Mouse (Mus musculus) embryonic facial prominence, embryonic 11.5 days (tissue): ENCODE measurements around the gene Igsf11. TPM values are rescaled to one million over a fixed set of nuclear protein-coding genes. Genes with fewer than 3 reads are reported as not detected.

Experiments
- ATAC-seq: fragments of 200-750 bp; cut with Nextera tagmentation; replicated peaks from 2 replicates; pipeline ENCODE4 v1.8.0; 2017; ENCODE audit warnings: low read depth; ENCODE audit not compliant: insufficient number of reproducible peaks, low FRiP score, low TSS enrichment
- DNase-seq: peaks from one replicate; pipeline ENCODE4 v3.0.0-alpha.2; 2015; ENCODE audit warnings: low spot score
- H3K27ac ChIP-seq: fragments of 300-500 bp; sonication (generic); replicated peaks from 2 replicates; pipeline ENCODE4 v1.5.1; 2014; ENCODE audit warnings: mild to moderate bottlenecking, low read depth, low read length, control low read depth
- H3K27me3 ChIP-seq: fragments of 300-500 bp; sonication (generic); 2 replicates; pipeline ENCODE4 v1.6.1; 2014; ENCODE audit warnings: mild to moderate bottlenecking, low read length, moderate library complexity, mixed read lengths; ENCODE audit not compliant: control insufficient read depth, insufficient read depth
- H3K36me3 ChIP-seq: fragments of 300-500 bp; sonication (generic); replicated peaks from 2 replicates; pipeline ENCODE4 v1.6.1; 2014; ENCODE audit warnings: low read depth, mild to moderate bottlenecking, low read length, moderate library complexity, mixed read lengths; ENCODE audit not compliant: control insufficient read depth, insufficient read depth
- H3K4me1 ChIP-seq: fragments of 300-500 bp; sonication (generic); 2 replicates; pipeline ENCODE4 v1.6.1; 2014; ENCODE audit warnings: low read length, mixed read lengths; ENCODE audit not compliant: control insufficient read depth, insufficient read depth
- H3K4me2 ChIP-seq: fragments of 300-500 bp; sonication (generic); 2 replicates; pipeline ENCODE4 v1.6.1; 2014; ENCODE audit warnings: low read depth, mild to moderate bottlenecking, control low read depth, low read length, moderate library complexity
- H3K4me3 ChIP-seq: fragments of 300-500 bp; sonication (generic); 2 replicates; pipeline ENCODE4 v1.5.1; 2014; ENCODE audit warnings: low read depth, low read length, control low read depth
- H3K9ac ChIP-seq: fragments of 300-500 bp; sonication (generic); replicated peaks from 2 replicates; pipeline ENCODE4 v1.6.1; 2014; ENCODE audit warnings: mild to moderate bottlenecking, control low read depth, low read length
- H3K9me3 ChIP-seq: fragments of 300-500 bp; sonication (generic); replicated peaks from 2 replicates; pipeline ENCODE4 v1.6.1; 2016; ENCODE audit warnings: mild to moderate bottlenecking, low read length, inconsistent platforms, mixed read lengths; ENCODE audit not compliant: control insufficient read depth
- WGBS: fragments of 180-500 bp; shearing (Covaris S2); extraction: QIAGEN DNeasy Blood & Tissue Kit; methylation state at CpG from one replicate; pipeline ENCODE4 v1.1.7; 2014; 5-methylcytosine and 5-hydroxymethylcytosine counted together
- polyA plus RNA-seq: library from polyadenylated mRNA; unstranded; fragments of >200 nt; fragmentation: Nextera tagmentation; extraction: Ambion mirVana; gene quantifications from 2 replicates; pipeline ENCODE4 v1.2.1, GENCODE M21; 2014

Gene Igsf11
- polyA plus RNA-seq, 1 experiment from 2014 or later: 0.49 TPM

DNA sequence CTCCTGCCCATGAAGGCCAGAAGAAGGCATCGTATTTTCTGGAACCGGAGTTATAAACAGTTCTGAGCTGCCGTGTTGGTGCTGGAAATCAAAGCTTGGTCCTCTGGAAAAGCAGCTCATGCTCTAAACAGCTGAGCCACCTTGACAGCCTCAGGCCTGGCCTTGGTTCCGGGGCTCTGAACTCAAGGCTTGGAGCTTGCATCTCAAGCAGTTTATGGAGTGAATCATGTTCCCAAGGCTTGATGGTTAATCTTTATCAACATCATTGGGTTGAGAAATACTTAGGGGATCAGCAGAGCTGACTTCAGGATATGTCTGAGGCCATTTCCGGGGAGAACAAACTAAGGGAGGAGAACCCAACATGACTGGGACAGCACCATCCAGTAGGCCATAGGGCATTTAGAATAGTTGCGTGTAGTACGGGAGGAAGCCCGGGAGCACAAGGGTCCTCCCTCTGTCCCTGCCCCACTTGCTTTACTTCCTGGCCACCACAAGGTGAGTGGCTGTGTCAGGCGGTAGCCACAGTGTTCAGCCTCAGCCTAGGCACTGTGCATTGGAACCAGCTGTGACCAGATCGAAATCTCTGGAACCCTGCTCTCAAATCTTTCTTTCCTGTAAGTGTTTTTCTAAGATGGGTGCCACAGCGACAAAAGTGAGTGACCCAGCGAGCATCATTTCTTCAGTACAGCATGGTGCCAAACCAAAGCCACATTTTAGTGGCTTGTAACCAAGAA is 23.7 kb downstream of the Igsf11 start:
- Histone ChIP-seq H3K27ac (no peak overlapping the region), H3K4me2 (no peak overlapping the region), H3K4me3 (no peak overlapping the region), H3K9me3 (no peaks in the 10 kb centered on the region), H3K9ac (no peak overlapping the region), H3K36me3 (no peaks in the 10 kb centered on the region), H3K27me3 (no peaks in the 10 kb centered on the region), H3K4me1 (no peaks in the 10 kb centered on the region)
- DNase-seq: no peak
- WGBS: 92% methylated on average over 12 of the region's 12 CpGs
- no peak for ATAC-seq

GRCm38 (mm10) chr16:38916885-38917284 is 24.4 kb downstream of the Igsf11 start:
- no peaks in the 10 kb centered on the region for H3K36me3 ChIP-seq
- no peak overlapping the region for H3K4me2 ChIP-seq
- H3K4me1 ChIP-seq: no peaks in the 10 kb centered on the region
- H3K9ac ChIP-seq: no peak overlapping the region
- no peak overlapping the region for H3K4me3 ChIP-seq
- no peak for DNase-seq
- H3K27ac ChIP-seq: no peak overlapping the region
- 90% methylated on average over 5 of the region's 5 CpGs for WGBS
- no peaks in the 10 kb centered on the region for H3K9me3 ChIP-seq
- no peak for ATAC-seq
- H3K27me3 ChIP-seq: no peaks in the 10 kb centered on the region

DNA sequence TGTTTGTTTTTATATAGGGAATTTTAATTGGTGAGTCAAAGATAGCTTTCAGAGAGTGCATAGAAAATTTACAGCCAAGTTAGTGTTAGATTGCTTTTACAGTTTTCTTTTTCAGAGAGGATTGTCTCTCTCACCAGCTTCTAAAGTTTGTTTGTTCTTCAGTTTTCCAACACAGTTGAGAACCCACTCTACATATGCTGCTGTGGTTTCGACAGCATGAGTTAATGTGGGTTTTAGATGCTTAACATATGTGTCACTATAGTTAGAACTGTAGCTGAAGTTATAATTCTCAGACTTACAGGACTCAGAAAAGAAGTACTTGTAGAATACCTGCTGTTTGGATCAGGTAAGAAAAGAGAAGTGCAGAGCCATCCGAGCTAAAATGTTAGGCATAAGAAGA is 25.6 kb downstream of the Igsf11 start:
- no peaks in the 10 kb centered on the region for H3K4me1 ChIP-seq
- H3K36me3 ChIP-seq: no peaks in the 10 kb centered on the region
- H3K4me2 ChIP-seq: no peak overlapping the region
- no peak overlapping the region for H3K27ac ChIP-seq
- no peaks in the 10 kb centered on the region for H3K9me3 ChIP-seq
- WGBS: 89% methylated on average over 2 of the region's 2 CpGs
- H3K9ac ChIP-seq: no peak overlapping the region
- no peak for DNase-seq
- no peak overlapping the region for H3K4me3 ChIP-seq
- no peaks in the 10 kb centered on the region for H3K27me3 ChIP-seq
- ATAC-seq: no peak

DNA sequence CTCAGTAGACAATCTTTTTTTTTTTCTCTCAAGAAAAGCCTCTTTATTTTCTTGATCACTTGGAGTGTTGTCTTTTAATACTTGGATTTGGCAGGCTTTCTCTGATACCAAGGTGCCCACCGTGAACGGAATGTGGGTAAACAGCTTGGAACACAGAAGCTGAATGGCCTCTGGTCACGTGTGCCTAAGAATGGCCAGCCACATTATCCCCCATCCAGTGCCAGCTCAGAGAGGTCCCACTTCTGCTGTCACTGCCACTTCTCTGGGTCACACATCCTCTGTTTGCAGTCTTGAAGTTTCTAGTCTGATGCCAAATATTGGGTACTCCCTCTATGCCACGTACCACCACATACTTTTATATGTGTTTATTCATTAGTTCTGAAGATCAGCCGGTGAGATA is 28.0 kb downstream of the Igsf11 start:
- WGBS: 90% methylated on average over 5 of the region's 5 CpGs
- no peak for DNase-seq

DNA sequence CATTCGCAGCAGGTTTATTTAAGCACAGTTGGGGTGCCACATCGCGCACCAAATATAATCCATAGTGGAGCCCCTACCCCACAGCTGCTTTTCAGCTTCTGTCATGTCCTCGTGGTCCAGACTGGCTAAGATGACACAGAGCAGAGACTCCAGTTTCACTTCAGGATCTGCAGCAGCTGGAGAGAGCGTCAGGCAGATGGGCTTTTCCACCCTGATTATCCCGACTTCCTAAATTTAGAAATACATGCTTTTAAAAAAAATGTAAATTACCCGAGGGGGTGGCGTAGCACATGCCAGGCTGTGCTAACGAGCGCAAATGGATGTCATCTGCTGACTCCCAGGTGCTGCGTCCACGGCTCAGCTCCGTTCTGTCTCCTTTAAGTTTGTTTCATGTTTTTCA is 32.5 kb downstream of the Igsf11 start:
- no peak overlapping the region for H3K27ac ChIP-seq
- no peaks in the 10 kb centered on the region for H3K36me3 ChIP-seq
- peak; percentile 35 for DNase-seq
- H3K4me3 ChIP-seq: no peak overlapping the region
- 0 out of 2 replicates have a peak overlapping the region, but pooled peaks have one; percentile 1 for H3K4me2 ChIP-seq
- WGBS: 47% methylated on average over 13 of the region's 13 CpGs
- H3K27me3 ChIP-seq: no peaks in the 10 kb centered on the region
- peak; percentile 48; the same call in 1 of the 2 replicates for ATAC-seq
- H3K9ac ChIP-seq: no peak overlapping the region
- no peaks in the 10 kb centered on the region for H3K4me1 ChIP-seq
- H3K9me3 ChIP-seq: no peaks in the 10 kb centered on the region

More for the DNA sequence above, 28.0 kb downstream of the Igsf11 start:
- Histone ChIP-seq H3K4me2 (no peak overlapping the region), H3K27ac (no peak overlapping the region), H3K4me3 (no peak overlapping the region), H3K9ac (no peak overlapping the region), H3K27me3 (no peaks in the 10 kb centered on the region), H3K4me1 (no peaks in the 10 kb centered on the region), H3K36me3 (no peaks in the 10 kb centered on the region), H3K9me3 (no peaks in the 10 kb centered on the region)
- ATAC-seq: no peak

- DNase-seq (no peak), ATAC-seq (no peak)
- Histone ChIP-seq H3K36me3 (no peaks in the 10 kb centered on the region), H3K27me3 (no peaks in the 10 kb centered on the region), H3K4me3 (no peak overlapping the region), H3K4me1 (no peaks in the 10 kb centered on the region), H3K27ac (no peak overlapping the region), H3K9ac (no peak overlapping the region), H3K4me2 (no peak overlapping the region), H3K9me3 (no peaks in the 10 kb centered on the region)
- WGBS: 70% methylated on average over 7 of the region's 7 CpGs
Observed at GRCm38 (mm10) chr16:38928760-38929159, 36.3 kb downstream of the Igsf11 start.

- H3K36me3 ChIP-seq: no peaks in the 10 kb centered on the region
- no peak overlapping the region for H3K9ac ChIP-seq
- DNase-seq (no peak), ATAC-seq (no peak)
- WGBS: 78% methylated on average over 6 of the region's 6 CpGs
- no peaks in the 10 kb centered on the region for H3K27me3 ChIP-seq
- no peaks in the 10 kb centered on the region for H3K4me1 ChIP-seq
- no peaks in the 10 kb centered on the region for H3K9me3 ChIP-seq
- no peak overlapping the region for H3K4me2 ChIP-seq
- H3K27ac ChIP-seq: no peak overlapping the region
- H3K4me3 ChIP-seq: no peak overlapping the region
Observed at GRCm38 (mm10) chr16:38931519-38931918, 39.0 kb downstream of the Igsf11 start.

DNA sequence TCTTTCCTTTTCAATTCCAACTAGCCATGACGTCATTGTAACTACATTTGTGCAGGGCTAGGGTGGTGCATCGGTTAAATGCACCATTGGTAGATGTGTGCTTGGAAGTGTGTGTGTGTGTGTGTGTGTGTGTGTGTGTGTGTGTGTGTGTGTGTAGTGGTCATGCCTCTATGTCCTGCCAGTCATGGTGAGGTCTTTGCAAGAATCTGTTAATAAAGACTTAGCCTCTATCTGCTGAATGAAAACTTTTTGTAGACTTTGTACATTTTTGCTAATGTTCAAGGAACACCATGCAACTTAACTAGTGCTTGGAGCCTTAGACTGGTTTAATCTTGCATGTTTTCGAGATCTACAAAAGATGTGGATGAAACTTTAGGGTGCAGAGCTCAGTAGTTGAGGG is 48.3 kb downstream of the Igsf11 start:
- H3K4me1 ChIP-seq: no peaks in the 10 kb centered on the region
- H3K9me3 ChIP-seq: no peaks in the 10 kb centered on the region
- no peak overlapping the region for H3K27ac ChIP-seq
- no peak overlapping the region for H3K4me2 ChIP-seq
- ATAC-seq (no peak), DNase-seq (no peak)
- H3K4me3 ChIP-seq: no peak overlapping the region
- H3K9ac ChIP-seq: no peak overlapping the region
- 76% methylated on average over 3 of the region's 3 CpGs for WGBS
- H3K27me3 ChIP-seq: no peaks in the 10 kb centered on the region
- H3K36me3 ChIP-seq: no peaks in the 10 kb centered on the region
